17 mouse cellular contexts compared by ENCODE assay signal in the genomic region with DNA sequence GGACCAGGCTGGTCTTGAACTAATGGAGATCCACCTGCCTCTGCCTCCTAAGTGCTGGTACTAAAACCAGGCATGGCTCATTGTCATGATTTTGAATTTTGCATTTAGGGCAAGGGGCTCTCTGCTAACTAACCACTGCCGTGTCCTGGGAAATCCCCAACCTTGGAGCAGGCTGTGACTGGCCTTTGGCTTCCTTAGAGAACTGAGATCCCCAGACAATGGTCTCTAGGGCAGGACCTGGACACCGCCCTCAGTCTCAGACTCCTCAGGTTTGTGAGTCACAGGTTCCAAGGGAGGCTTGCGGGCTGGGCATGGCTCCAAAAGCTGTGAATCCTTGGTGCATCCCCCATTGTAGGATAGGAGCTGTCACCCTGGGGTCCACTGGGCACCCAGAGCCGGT. TPM values are rescaled to one million over a fixed set of nuclear protein-coding genes. Genes with fewer than 3 reads are reported as not detected.
"Had no signal": no experiment of that assay in that cellular context is flagged by ENCODE, and none has a peak within 500 bp of the region (broad histone marks: within the 10 kb centered on the region; RNA-seq: fewer than 3 reads in every experiment).

No protein-coding gene starts in this region.

- H3K4me1 ChIP-seq: midbrain, embryonic 15.5 days; neural tube, embryonic 13.5 days had no signal

- H3K4me3 ChIP-seq: layer of hippocampus, adult 2 months; left cerebral cortex, adult 2 months; limb, embryonic 10.5 days; midbrain, embryonic 15.5 days; neural tube, embryonic 13.5 days had no signal

- H3K9me3 ChIP-seq: limb, embryonic 10.5 days; midbrain, embryonic 15.5 days; neural tube, embryonic 13.5 days had no signal

- H3K9ac ChIP-seq: lung, embryonic 14.5 days; midbrain, embryonic 15.5 days; neural tube, embryonic 13.5 days had no signal

- H3K27ac ChIP-seq: layer of hippocampus, adult 2 months; left cerebral cortex, adult 2 months; limb, embryonic 10.5 days; midbrain, embryonic 15.5 days; neural tube, embryonic 13.5 days had no signal

- H3K27me3 ChIP-seq: midbrain, embryonic 15.5 days; neural tube, embryonic 13.5 days had no signal

- ATAC-seq: midbrain, embryonic 15.5 days had no signal

- H3K36me3 ChIP-seq: limb, embryonic 10.5 days; midbrain, embryonic 15.5 days; neural tube, embryonic 13.5 days had no signal

- DNase-seq: kidney, adult 18-20 months; kidney, postnatal 10 days; kidney, postnatal 4 days; lung, embryonic 14.5 days; lung, postnatal 10 days; lung, postnatal 4 days; retina, postnatal 1 day; right cerebral cortex, postnatal 14 days; thymus, postnatal 36 days had no signal

- H3K4me2 ChIP-seq: liver, embryonic 11.5 days; lung, embryonic 14.5 days; midbrain, embryonic 11.5 days; midbrain, embryonic 15.5 days; neural tube, embryonic 13.5 days had no signal

RNA-seq across cellular contexts. Expression of gene Tmem119, which starts 26.3 kb away (rescaled TPM):
- total RNA-seq: monocyte, adult 5-6 weeks had no signal
